Mouse (Mus musculus): ENCODE data around the gene Bdh1.

- TF ChIP-seq CTCF (IDR thresholded peaks at IDR 0.05; ENCODE audit: extremely low read depth, insufficient read depth, low read length) (no peak), POLR2A (IDR thresholded peaks at IDR 0.05; ENCODE audit: extremely low read depth, insufficient read depth, low read length) (no peak)
Observed at GRCm38 (mm10) chr16:31444521-31444920, 22.4 kb downstream of the Bdh1 start.

All from cortical plate, adult 2 months (tissue).